Mouse (Mus musculus) CD8-positive naive resting alpha-beta T cell, adult 57 days (primary cell): ENCODE results near the gene Mapkapk5. TPM values are rescaled to one million over a fixed set of nuclear protein-coding genes. Genes with fewer than 3 reads are reported as not detected.

ENCODE experiments used
- total RNA-seq: library from RNA; stranded (reverse); gene quantifications from one replicate; pipeline ENCODE4 v1.2.4, GENCODE M21; 2023

Mapkapk5 gene
- total RNA-seq = 87.6 TPM

DNA sequence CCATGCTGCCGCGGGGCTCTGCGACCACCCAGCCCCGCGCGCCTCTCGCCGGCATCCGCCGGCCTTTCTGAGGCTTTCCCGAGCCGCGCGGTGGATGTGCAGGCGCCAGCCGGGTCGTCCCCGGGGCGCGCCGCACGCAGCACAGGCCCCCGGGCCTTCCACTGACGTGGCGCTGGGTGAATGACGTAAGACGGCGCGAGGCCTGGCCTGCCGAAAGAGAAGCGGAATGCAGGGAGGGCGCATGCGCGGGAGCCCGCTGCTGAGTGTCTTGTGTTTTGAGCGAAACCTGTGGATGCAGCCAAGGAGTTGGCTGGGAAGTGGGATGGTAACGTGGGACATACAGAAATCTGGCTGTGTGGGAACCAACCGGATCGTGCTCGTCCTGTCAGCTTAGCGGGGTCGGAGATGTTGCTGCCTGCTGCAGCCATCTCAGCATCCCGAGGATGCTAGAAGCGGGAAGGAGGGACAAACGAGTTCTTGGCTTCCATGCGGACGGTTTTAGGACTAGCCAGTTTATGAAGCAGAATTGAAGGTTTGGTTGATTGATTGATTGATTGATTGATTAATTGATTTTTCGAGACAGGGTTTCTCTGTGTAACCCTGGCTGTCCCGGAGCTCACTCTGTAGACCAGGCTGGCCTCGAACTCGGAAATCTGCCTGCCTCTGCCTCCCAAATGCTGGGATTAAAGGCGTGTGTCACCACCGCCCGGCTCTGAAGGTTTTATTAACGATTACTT is at the start of gene Mapkapk5:
Mapkapk5 (minus strand) TSS at position 113 of the 737 bp plus-strand sequence.

DNA sequence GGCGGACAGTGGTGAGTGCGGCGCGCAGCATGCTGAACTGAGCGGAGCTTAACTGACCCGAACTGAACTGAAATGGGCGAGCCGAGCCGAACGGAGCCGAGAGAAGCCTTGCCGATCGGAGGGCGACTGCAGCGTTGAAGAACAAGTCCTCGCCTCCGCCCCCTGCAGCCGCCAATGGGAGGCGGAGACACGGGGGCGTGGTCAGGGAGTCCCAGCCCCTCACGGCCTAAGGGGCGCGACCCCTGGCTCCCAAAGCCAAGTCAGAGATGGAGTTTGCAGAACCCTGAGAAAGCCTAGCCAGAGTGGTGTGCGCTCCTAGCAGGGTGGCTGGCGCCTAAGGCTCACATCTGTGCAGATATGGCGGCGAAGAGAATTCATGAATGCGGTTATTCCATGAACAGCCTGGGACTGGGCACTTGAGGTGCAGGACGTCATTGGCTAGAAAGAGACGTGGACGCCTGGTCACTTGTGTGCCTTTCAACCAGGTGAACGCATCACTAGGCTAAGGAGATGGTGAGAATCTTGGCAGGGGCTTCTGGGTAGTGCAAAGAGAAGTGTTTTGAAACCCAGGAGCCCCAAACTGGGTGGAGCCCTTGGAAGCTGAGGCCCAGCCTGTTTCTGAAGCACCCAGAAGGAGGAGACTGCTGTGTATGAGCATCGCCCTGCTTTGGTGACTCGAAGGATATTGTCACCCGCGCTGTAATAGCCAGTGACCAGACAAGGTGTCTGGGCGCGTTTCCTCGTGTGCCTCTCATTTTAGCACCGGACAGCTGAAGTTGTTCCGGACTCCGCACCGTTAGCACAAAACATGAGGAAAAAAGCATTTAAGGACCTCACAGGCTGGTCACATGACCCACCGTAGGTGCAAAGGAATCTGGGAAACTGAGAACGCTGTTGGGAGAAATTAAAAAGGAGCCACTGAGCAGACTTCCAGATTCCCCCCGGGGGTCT is 48.0 kb upstream of the Mapkapk5 start, which contains the start of gene Aldh2:
Aldh2 (minus strand) TSS at position 374 of the 951 bp plus-strand sequence.

DNA sequence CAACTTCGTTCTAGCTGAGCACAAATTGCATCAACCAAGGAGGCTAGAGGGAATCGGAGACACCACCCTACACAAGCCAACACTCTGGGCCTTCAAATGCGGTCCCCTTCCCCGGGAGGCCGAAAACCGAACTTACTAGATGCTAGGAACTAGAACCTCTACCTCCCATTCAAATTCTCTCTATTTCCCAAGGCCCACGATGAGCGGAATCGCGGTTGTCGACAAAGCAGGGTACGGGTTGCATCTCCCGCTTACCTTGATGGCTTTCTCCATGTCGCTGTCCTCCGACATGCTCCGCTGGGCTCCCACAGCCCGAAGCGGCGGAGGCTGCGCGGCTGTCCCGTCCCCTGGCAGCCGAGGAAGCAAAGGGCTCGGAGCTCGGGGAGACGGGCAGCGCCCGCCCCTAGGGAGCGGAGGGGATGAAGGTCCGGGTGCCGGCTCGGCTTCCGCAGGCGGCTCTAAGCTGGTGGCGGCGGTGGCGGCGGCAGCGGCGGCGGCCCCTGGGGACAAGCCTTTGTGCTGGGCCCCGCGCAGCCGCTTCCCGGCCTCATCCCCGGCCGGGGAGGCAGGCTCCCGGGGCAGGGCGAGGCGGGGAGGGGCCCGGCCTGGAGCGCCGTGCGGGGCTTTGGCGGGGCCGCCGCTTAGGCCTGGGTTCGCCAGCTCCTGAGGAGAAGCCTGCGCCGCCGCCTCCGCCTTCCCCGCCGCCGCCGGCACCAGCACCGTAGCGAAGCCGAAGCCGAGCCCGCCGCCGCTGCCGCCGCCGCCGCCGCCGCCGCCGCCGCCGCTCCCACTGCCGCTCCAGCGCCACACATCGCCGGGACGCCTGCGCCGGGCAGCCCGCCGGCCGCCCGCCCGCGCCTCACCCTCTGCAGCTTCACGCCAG is 554 bp downstream of the Mapkapk5 start, which contains the start of the genes Adam1a and Gm42878:
Adam1a (minus strand) TSS at position 573 of the 883 bp plus-strand sequence.
Gm42878 (minus strand) TSS at position 573 of the 883 bp plus-strand sequence.

DNA sequence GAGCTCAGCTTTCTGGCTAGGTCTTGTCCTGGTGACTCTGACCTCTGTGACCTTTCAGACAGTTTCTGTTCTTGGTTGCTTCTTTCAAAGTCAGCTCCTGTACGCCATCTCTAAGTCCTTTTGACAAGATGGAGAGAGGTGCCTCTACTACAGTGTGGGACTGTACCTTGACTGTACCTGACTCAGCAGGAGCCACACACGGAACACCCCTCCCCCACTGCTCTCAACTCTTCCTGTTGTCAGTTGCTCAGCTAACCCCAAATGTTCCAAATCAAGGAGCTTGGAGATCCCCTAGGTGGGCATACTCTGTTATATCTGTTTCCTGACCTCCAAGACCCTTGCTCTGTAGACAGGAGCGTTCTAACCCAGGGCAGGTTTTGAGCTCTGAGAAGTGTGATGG is 42.5 kb downstream of the Mapkapk5 start, which contains the start of gene Adam1b:
Adam1b (minus strand) TSS at position 205 of the 400 bp plus-strand sequence.

Other genes starting within 250 kb of the Mapkapk5 start
- 59.1 TPM for gene Trafd1, start 160.3 kb downstream of the Mapkapk5 start, total RNA-seq
- 47.3 TPM for gene Naa25, start 148.0 kb downstream of the Mapkapk5 start, total RNA-seq
- 0.86 TPM for gene Tmem116, start 94.0 kb downstream of the Mapkapk5 start, total RNA-seq
- gene Erp29, start 93.4 kb downstream of the Mapkapk5 start, total RNA-seq = 71.5 TPM
- not detected for gene Adam1b, start 42.5 kb downstream of the Mapkapk5 start, total RNA-seq
- gene Adam1a, start 423 bp downstream of the Mapkapk5 start, total RNA-seq = 9.6 TPM
- gene Gm42878, start 423 bp downstream of the Mapkapk5 start, total RNA-seq = not detected
- gene Aldh2, start 47.9 kb upstream of the Mapkapk5 start, total RNA-seq = 56.4 TPM
- 11.8 TPM for gene Acad12, start 73.0 kb upstream of the Mapkapk5 start, total RNA-seq
- gene Acad10, start 114.6 kb upstream of the Mapkapk5 start, total RNA-seq = 12.5 TPM
- 103 TPM for gene Brap, start 114.7 kb upstream of the Mapkapk5 start, total RNA-seq
- gene Atxn2, start 165.4 kb upstream of the Mapkapk5 start, total RNA-seq = 99.3 TPM